Mouse (Mus musculus) G1E (cell line): ENCODE measurements around the gene Pwwp2b. TPM values are rescaled to one million over a fixed set of nuclear protein-coding genes. Genes with fewer than 3 reads are reported as not detected.

Experiments
- ATAC-seq: 2 replicates; pipeline ENCODE4 v1.8.0; 2016; ENCODE audit warnings: mild to moderate bottlenecking; ENCODE audit not compliant: insufficient number of reproducible peaks, poor library complexity, low FRiP score, severe bottlenecking; ENCODE audit errors: extremely low read depth
- DNase-seq: peaks from one replicate; pipeline ENCODE4 v3.0.0; 2012; ENCODE audit warnings: low spot score
- H3K27me3 ChIP-seq: 2 replicates; pipeline ENCODE4 v1.6.1; 2012; ENCODE audit warnings: mild to moderate bottlenecking, low read length, inconsistent platforms; ENCODE audit not compliant: insufficient read depth
- H3K36me3 ChIP-seq: replicated peaks from 2 replicates; pipeline ENCODE3; 2012; ENCODE audit warnings: mild to moderate bottlenecking, inconsistent platforms
- H3K4me1 ChIP-seq: 2 replicates; pipeline ENCODE4 v1.6.1; 2012; ENCODE audit warnings: low read depth, low read length, inconsistent platforms, mixed read lengths; ENCODE audit not compliant: insufficient read depth
- H3K4me3 ChIP-seq: 2 replicates; pipeline ENCODE4 v1.5.1; 2012; ENCODE audit warnings: low read depth, mild to moderate bottlenecking, inconsistent platforms, low read length, moderate library complexity, mixed read lengths
- H3K9me3 ChIP-seq: replicated peaks from 2 replicates; pipeline ENCODE4 v1.6.1; 2012; ENCODE audit warnings: inconsistent platforms
- CTCF ChIP-seq: IDR thresholded peaks from 2 replicates; pipeline ENCODE4 v1.5.1; 2012; ENCODE audit warnings: low read depth, low read length, inconsistent platforms, mixed read lengths
- GATA1 ChIP-seq: IDR thresholded peaks from 2 replicates; pipeline ENCODE4 v1.6.1; 2012; ENCODE audit warnings: borderline replicate concordance, low read length, inconsistent platforms, mixed read lengths
- GATA2 ChIP-seq: IDR thresholded peaks from 2 replicates; pipeline ENCODE4 v1.6.1; 2012; ENCODE audit warnings: low read depth, low read length, inconsistent platforms, borderline replicate concordance
- POLR2AphosphoS5 ChIP-seq: IDR thresholded peaks from 2 replicates; pipeline ENCODE4 v1.6.1; 2012; ENCODE audit warnings: low read depth, low read length, inconsistent platforms; ENCODE audit not compliant: insufficient replicate concordance
- TAL1 ChIP-seq: conservative IDR thresholded peaks from 2 replicates; pipeline ENCODE4 v1.6.1; 2012; ENCODE audit warnings: low read depth, low read length, inconsistent platforms, mixed read lengths
- polyA plus RNA-seq: library from polyadenylated mRNA; stranded (reverse); fragments of >175 nt; gene quantifications from 2 replicates; pipeline ENCODE4 v1.2.3, GENCODE M21; 2012
- total RNA-seq, 2 experiments: library from RNA; stranded (forward) in 1 of 2; stranded (reverse) in 1 of 2; fragments of 200-1000 nt in 1 of 2; fragments of >200 nt in 1 of 2; fragmentation: Nextera tagmentation in 1 of 2; gene quantifications; 2 replicates each; pipeline ENCODE4 v1.2.3; 2014 to 2017

Pwwp2b gene
- total and polyA plus RNA-seq, 3 experiments = 0.01 to 0.05 TPM; not detected in 1

DNA sequence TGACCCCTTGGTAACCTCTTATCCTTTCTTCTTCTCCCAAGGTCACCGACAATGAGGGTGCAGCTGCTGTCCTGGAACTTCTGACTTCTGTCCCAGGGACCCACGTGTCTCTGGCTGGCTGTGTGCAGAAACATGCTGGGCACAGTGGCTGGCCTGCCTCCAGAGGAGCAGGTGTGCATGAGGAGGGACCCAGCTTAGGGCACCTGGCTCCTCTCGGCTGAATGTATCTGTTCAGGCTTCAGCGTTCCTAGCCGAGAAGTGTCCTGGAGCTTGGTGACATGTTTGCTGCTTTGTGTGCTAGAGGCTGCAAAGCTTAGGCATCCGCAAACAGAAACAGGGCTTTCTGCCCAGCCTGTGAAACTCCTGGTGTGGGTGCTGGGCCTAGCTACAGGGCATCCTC lies 18.1 kb downstream of the Pwwp2b start:
- Histone ChIP-seq H3K9me3 (peaks cover 61% of the 10 kb centered on the region), H3K27me3 (no peaks in the 10 kb centered on the region), H3K4me3 (no peak overlapping the region), H3K36me3 (no peaks in the 10 kb centered on the region), H3K4me1 (no peaks in the 10 kb centered on the region)
- ATAC-seq (no peak), DNase-seq (no peak)
- TF ChIP-seq POLR2AphosphoS5 (no peak), GATA1 (no peak), GATA2 (no peak), CTCF (no peak), TAL1 (no peak)

- H3K9me3 ChIP-seq = peaks cover 66% of the 10 kb centered on the region
- TF ChIP-seq CTCF (no peak), TAL1 (no peak), GATA2 (no peak), POLR2AphosphoS5 (no peak), GATA1 (no peak)
- no peak for ATAC-seq
- H3K4me1 ChIP-seq = no peaks in the 10 kb centered on the region
- DNase-seq = no peak
- H3K36me3 ChIP-seq = no peaks in the 10 kb centered on the region
- H3K4me3 ChIP-seq = no peak overlapping the region
- H3K27me3 ChIP-seq = no peaks in the 10 kb centered on the region
These were observed 18.9 kb downstream of the Pwwp2b start for GRCm38 (mm10) chr7:139266886-139267870.

DNA sequence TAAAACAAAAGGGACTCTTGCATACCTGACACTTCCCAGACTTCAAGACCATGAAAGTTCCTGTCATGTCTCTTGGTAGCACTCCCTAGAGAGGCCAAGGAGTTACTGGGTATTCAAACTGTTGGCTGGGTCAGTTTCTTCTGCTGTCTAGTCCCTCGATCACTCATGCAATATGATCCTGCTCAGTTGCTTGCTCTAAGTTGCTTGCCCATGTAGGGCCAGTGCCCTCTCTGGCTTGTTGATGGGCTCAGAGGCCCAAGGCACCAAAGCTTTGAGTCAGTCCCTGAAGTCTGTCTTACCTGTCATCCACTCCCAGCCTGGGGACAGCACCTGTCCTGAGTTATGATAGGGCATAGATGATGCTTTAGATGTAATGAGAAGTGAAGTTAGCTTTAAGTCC lies 22.5 kb downstream of the Pwwp2b start:
- Histone ChIP-seq H3K27me3 (no peaks in the 10 kb centered on the region), H3K4me1 (no peaks in the 10 kb centered on the region), H3K36me3 (no peaks in the 10 kb centered on the region)

GRCm38 (mm10) chr7:139271871-139272270 lies 23.6 kb downstream of the Pwwp2b start:
- Histone ChIP-seq H3K4me3 (no peak overlapping the region), H3K27me3 (0 out of 2 replicates have a peak, but pooled peaks cover 2% of the 10 kb centered on the region), H3K4me1 (no peaks in the 10 kb centered on the region), H3K36me3 (no peaks in the 10 kb centered on the region), H3K9me3 (peaks cover 65% of the 10 kb centered on the region)
- TF ChIP-seq CTCF = no peak
- TF ChIP-seq GATA1 = no peak
- TF ChIP-seq TAL1 = no peak
- no peak for TF ChIP-seq GATA2
- no peak for TF ChIP-seq POLR2AphosphoS5
- DNase-seq (no peak), ATAC-seq (no peak)

More for the DNA sequence above, 22.5 kb downstream of the Pwwp2b start:
- DNase-seq = no peak
- ATAC-seq = no peak
- Histone ChIP-seq H3K9me3 (peaks cover 72% of the 10 kb centered on the region), H3K4me3 (no peak overlapping the region)
- no peak for TF ChIP-seq GATA1
- no peak for TF ChIP-seq CTCF
- no peak for TF ChIP-seq GATA2
- no peak for TF ChIP-seq POLR2AphosphoS5
- TF ChIP-seq TAL1 = no peak

- no peaks in the 10 kb centered on the region for H3K4me1 ChIP-seq
- 0 out of 2 replicates have a peak, but pooled peaks cover 2% of the 10 kb centered on the region for H3K27me3 ChIP-seq
- ATAC-seq (no peak), DNase-seq (no peak)
- H3K4me3 ChIP-seq = no peak overlapping the region
- no peaks in the 10 kb centered on the region for H3K36me3 ChIP-seq
- H3K9me3 ChIP-seq = peaks cover 63% of the 10 kb centered on the region
- no peak for TF ChIP-seq CTCF
- no peak for TF ChIP-seq GATA1
- TF ChIP-seq TAL1 = no peak
- TF ChIP-seq GATA2 = no peak
- no peak for TF ChIP-seq POLR2AphosphoS5
These were observed 24.5 kb downstream of the Pwwp2b start for GRCm38 (mm10) chr7:139272639-139273396.

GRCm38 (mm10) chr7:139273397-139273719 lies 25.1 kb downstream of the Pwwp2b start:
- ATAC-seq (no peak), DNase-seq (no peak)
- Histone ChIP-seq H3K4me3 (no peak overlapping the region), H3K9me3 (peaks cover 62% of the 10 kb centered on the region), H3K36me3 (no peaks in the 10 kb centered on the region), H3K4me1 (no peaks in the 10 kb centered on the region), H3K27me3 (0 out of 2 replicates have a peak, but pooled peaks cover 2% of the 10 kb centered on the region)
- TF ChIP-seq TAL1 (no peak), POLR2AphosphoS5 (no peak)
